Mouse (Mus musculus) embryonic facial prominence, embryonic 13.5 days (tissue): ENCODE results near the gene Cdh13. TPM values are rescaled to one million over a fixed set of nuclear protein-coding genes. Genes with fewer than 3 reads are reported as not detected.

ENCODE experiments used
- ATAC-seq: fragments of 200-750 bp; cut with Nextera tagmentation; 2 replicates; pipeline ENCODE4 v1.8.0; 2017; ENCODE audit warnings: low read depth; ENCODE audit not compliant: insufficient number of reproducible peaks, insufficient read depth, low FRiP score, low TSS enrichment
- H3K27ac ChIP-seq: fragments of 300-500 bp; sonication (generic); 2 replicates; pipeline ENCODE4 v1.5.1; 2015; ENCODE audit warnings: moderate library complexity, mild to moderate bottlenecking, inconsistent platforms
- H3K27me3 ChIP-seq: fragments of 300-500 bp; sonication (generic); 2 replicates; pipeline ENCODE4 v1.6.1; 2015; ENCODE audit warnings: mild to moderate bottlenecking, inconsistent platforms
- H3K36me3 ChIP-seq: fragments of 300-500 bp; sonication (generic); 2 replicates; pipeline ENCODE4 v1.6.1; 2015; ENCODE audit warnings: mild to moderate bottlenecking, inconsistent platforms
- H3K4me1 ChIP-seq: fragments of 300-500 bp; sonication (generic); 2 replicates; pipeline ENCODE4 v1.6.1; 2015; ENCODE audit warnings: inconsistent platforms
- H3K4me2 ChIP-seq: fragments of 300-500 bp; sonication (generic); 2 replicates; pipeline ENCODE4 v1.6.1; 2015; ENCODE audit warnings: moderate library complexity, mild to moderate bottlenecking, inconsistent platforms
- H3K4me3 ChIP-seq: fragments of 300-500 bp; sonication (generic); 2 replicates; pipeline ENCODE4 v1.5.1; 2015; ENCODE audit warnings: mild to moderate bottlenecking, inconsistent platforms
- H3K9ac ChIP-seq: fragments of 300-500 bp; sonication (generic); 2 replicates; pipeline ENCODE4 v1.6.1; 2015; ENCODE audit warnings: mild to moderate bottlenecking, inconsistent platforms
- H3K9me3 ChIP-seq: fragments of 300-500 bp; sonication (generic); 2 replicates; pipeline ENCODE4 v1.6.1; 2016; ENCODE audit warnings: inconsistent platforms
- WGBS: fragments of 180-500 bp; shearing (Covaris S2); methylation state at CpG from one replicate; pipeline ENCODE4 v1.1.7; 2015; ENCODE audit warnings: mixed read lengths; 5-methylcytosine and 5-hydroxymethylcytosine counted together
- polyA plus RNA-seq: library from polyadenylated mRNA; unstranded; fragments of >200 nt; fragmentation: Nextera tagmentation; extraction: Ambion mirVana; gene quantifications from 2 replicates; pipeline ENCODE4 v1.2.1, GENCODE M21; 2015

The Cdh13 gene
- polyA plus RNA-seq, 1 experiment from 2014 or later = 16.8 TPM

DNA sequence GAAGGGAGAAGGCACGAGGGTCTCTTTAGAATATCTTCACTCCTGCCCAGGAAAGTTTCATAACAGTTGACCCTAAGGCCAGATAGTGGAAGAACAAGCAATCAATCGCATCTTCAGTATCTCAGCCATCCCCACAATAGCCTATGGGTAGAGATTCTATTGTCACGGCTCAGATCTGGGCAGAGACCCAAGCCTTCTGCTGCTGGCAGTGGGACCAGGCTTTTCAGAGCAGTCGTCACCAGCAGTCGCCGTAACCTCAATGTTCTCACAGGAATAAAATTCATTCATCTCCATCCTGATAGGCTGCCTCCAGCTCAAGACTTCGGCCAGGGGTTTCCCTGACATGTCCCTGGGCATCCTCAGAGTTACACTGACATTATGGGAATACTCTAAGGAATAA is 751.6 kb downstream of the Cdh13 start:
- no peak for ATAC-seq
- Histone ChIP-seq H3K9me3 (no peaks in the 10 kb centered on the region), H3K27ac (no peak overlapping the region), H3K4me2 (no peak overlapping the region), H3K36me3 (no peaks in the 10 kb centered on the region), H3K4me1 (no peaks in the 10 kb centered on the region), H3K27me3 (no peaks in the 10 kb centered on the region), H3K9ac (no peak overlapping the region), H3K4me3 (no peak overlapping the region)
- 91% methylated on average over 7 of the region's 7 CpGs for WGBS

DNA sequence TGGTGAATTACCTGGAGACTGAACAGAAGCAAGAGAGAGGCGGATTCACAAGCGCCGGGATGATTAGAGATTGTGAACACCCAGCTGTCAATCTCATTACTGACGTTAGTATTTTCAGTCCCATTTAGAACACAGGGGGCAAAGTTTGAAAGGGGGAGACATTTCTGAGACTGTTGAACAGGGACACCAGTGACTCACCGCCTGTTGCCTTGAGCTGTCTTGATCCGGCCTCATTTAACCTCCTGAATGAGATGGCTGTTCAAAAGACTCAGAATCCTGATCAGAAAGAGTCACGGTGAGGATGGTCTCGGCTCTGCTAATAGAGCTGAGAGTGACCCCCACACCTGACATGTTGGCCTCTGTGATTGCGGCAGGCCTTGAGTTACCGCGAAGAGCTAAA is 754.0 kb downstream of the Cdh13 start:
- no peaks in the 10 kb centered on the region for H3K27me3 ChIP-seq
- H3K9ac ChIP-seq = no peak overlapping the region
- no peak overlapping the region for H3K4me3 ChIP-seq
- no peaks in the 10 kb centered on the region for H3K9me3 ChIP-seq
- no peak for ATAC-seq
- H3K36me3 ChIP-seq = no peaks in the 10 kb centered on the region
- WGBS = 81% methylated on average over 11 of the region's 11 CpGs
- no peak overlapping the region for H3K4me2 ChIP-seq
- H3K27ac ChIP-seq = no peak overlapping the region
- H3K4me1 ChIP-seq = no peaks in the 10 kb centered on the region

DNA sequence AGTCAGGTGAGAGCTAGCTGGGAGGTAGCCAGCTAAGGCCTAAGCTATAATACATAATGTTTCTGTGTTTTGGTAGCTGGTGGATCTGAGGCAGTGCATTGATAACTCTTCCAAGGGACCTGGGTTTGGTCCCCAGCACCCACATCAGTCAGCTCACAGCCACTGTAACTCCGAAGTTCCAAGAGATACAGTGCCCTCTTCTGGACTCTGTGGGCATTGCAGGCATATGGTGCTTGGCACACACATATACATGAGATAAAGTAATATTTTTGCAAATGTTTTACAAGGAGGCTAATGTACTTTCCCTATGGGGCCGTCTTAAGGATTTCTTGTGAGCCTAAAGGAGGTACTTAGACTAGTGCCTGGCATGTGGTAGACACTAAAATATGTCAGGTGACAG is 755.8 kb downstream of the Cdh13 start:
- Histone ChIP-seq H3K27ac (no peak overlapping the region), H3K4me1 (no peaks in the 10 kb centered on the region), H3K9me3 (no peaks in the 10 kb centered on the region), H3K36me3 (no peaks in the 10 kb centered on the region), H3K4me3 (no peak overlapping the region), H3K27me3 (no peaks in the 10 kb centered on the region), H3K9ac (no peak overlapping the region), H3K4me2 (no peak overlapping the region)
- whole genome bisulfite sequencing = 80% methylated on average over 2 of the region's 2 CpGs
- ATAC-seq = no peak

DNA sequence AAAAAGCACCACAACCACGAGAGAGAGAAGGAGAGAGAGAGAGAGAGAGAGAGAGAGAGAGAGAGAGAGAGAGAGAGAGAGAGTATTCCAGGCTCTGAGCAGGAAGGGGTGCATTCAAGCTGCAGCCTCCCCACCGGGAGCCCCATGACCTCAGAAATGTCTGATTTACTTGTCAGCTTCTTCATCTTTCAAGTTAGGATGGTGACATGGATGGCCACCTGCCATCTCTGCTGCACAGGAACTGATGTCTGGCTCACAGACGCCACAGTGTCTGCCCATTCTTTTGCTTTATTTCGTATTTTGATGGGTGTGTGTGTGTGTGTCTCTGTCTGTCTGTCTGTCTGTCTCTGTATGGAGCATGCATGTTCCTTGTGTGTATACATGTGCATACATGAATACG is 774.3 kb downstream of the Cdh13 start:
- Histone ChIP-seq H3K27ac (no peak overlapping the region), H3K9ac (no peak overlapping the region), H3K4me2 (no peak overlapping the region), H3K4me3 (no peak overlapping the region), H3K27me3 (no peaks in the 10 kb centered on the region), H3K36me3 (no peaks in the 10 kb centered on the region), H3K9me3 (no peaks in the 10 kb centered on the region), H3K4me1 (peaks cover 4% of the 10 kb centered on the region; the same call in 1 of the 2 replicates)
- ATAC-seq = no peak
- WGBS = 69% methylated on average over 5 of the region's 5 CpGs

GRCm38 (mm10) chr8:119061671-119062070 is 778.1 kb downstream of the Cdh13 start:
- no peak for ATAC-seq
- Histone ChIP-seq H3K27ac (no peak overlapping the region), H3K9me3 (no peaks in the 10 kb centered on the region), H3K4me1 (peaks cover 6% of the 10 kb centered on the region; the same call in 1 of the 2 replicates), H3K27me3 (peaks cover 4% of the 10 kb centered on the region; the same call in 1 of the 2 replicates), H3K4me3 (no peak overlapping the region), H3K4me2 (peak overlapping the region; percentile 7; the same call in 1 of the 2 replicates), H3K36me3 (no peaks in the 10 kb centered on the region), H3K9ac (no peak overlapping the region)
- 47% methylated on average over 12 of the region's 12 CpGs for WGBS

DNA sequence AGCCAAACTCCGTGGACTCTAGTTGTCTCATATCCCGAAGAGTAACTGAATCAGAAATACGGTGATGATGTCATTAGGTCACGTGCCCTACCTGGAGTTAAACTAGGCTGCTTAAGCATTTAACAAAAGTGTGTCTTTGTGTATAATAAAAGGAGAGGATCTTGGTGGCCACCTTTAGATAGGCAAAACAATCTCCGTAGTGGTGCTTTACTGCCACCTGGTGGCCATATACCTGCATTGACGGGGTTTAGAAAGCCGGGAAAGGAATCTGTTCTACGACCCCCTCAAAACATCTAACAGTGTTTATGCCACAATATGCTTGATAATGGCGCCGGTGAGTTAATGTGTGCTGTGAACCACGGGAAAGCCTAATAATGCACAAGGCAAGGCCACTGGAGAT is 781.0 kb downstream of the Cdh13 start:
- Histone ChIP-seq H3K27ac (no peak overlapping the region), H3K9ac (no peak overlapping the region), H3K4me2 (no peak overlapping the region), H3K4me1 (peaks cover 6% of the 10 kb centered on the region; the same call in 1 of the 2 replicates), H3K4me3 (no peak overlapping the region), H3K9me3 (no peaks in the 10 kb centered on the region), H3K27me3 (peaks cover 4% of the 10 kb centered on the region; the same call in 1 of the 2 replicates), H3K36me3 (no peaks in the 10 kb centered on the region)
- 17% methylated on average over 11 of the region's 11 CpGs for WGBS
- no peak for ATAC-seq

DNA sequence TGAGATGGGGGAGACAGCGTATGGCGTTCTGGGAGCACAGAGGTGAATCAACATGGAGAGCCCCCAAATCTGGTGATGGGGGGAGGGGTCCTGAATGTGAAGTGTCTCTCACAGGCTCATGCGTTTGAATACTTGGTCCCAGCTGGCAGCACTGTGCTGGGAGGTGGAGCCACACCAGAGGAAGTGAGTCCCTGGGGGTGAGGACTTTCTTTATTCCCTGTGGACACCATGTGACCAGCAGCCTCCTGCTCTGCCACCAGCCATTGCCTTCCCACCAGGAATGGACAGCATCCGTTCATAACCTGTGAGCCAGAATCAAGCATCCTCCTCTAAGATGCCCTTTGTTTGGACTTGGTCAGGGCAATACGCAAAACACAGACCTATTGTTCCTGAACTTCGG is 788.8 kb downstream of the Cdh13 start:
- no peaks in the 10 kb centered on the region for H3K4me1 ChIP-seq
- no peaks in the 10 kb centered on the region for H3K9me3 ChIP-seq
- H3K9ac ChIP-seq = no peak overlapping the region
- no peak overlapping the region for H3K27ac ChIP-seq
- H3K27me3 ChIP-seq = no peaks in the 10 kb centered on the region
- no peak overlapping the region for H3K4me2 ChIP-seq
- 69% methylated on average over 6 of the region's 6 CpGs for WGBS
- no peaks in the 10 kb centered on the region for H3K36me3 ChIP-seq
- H3K4me3 ChIP-seq = no peak overlapping the region
- no peak for ATAC-seq

- no peaks in the 10 kb centered on the region for H3K36me3 ChIP-seq
- H3K27me3 ChIP-seq = no peaks in the 10 kb centered on the region
- H3K4me3 ChIP-seq = no peak overlapping the region
- H3K9me3 ChIP-seq = no peaks in the 10 kb centered on the region
- no peak overlapping the region for H3K9ac ChIP-seq
- 74% methylated on average over 8 of the region's 8 CpGs for WGBS
- no peak overlapping the region for H3K4me2 ChIP-seq
- no peaks in the 10 kb centered on the region for H3K4me1 ChIP-seq
- no peak for ATAC-seq
- H3K27ac ChIP-seq = no peak overlapping the region
Observed at GRCm38 (mm10) chr8:119085022-119085421, 801.5 kb downstream of the Cdh13 start.

DNA sequence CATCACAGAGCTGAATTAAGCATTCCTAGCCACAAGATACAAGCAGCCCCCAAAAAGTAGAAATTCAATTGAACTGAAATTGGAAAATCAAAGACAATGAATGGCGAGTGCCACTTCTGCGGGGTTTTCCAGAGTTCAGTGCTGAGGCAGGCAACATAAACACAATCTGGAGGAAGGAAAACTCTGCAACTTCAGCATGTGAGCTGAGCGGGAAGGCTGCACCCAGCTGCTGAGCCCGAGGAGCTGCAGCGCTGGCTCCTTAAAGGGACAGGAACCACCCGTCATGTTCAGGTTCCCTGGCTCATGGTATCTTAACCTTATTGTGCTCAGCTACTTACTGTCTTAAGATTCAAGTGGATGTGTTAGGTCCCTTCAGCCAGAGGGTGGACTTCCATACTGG is 814.7 kb downstream of the Cdh13 start:
- Histone ChIP-seq H3K27me3 (no peaks in the 10 kb centered on the region), H3K27ac (no peak overlapping the region), H3K4me2 (no peak overlapping the region), H3K36me3 (no peaks in the 10 kb centered on the region), H3K4me3 (no peak overlapping the region), H3K9me3 (no peaks in the 10 kb centered on the region), H3K4me1 (peaks cover 10% of the 10 kb centered on the region; the same call in 1 of the 2 replicates), H3K9ac (no peak overlapping the region)
- 20% methylated on average over 6 of the region's 6 CpGs for WGBS
- no peak for ATAC-seq

DNA sequence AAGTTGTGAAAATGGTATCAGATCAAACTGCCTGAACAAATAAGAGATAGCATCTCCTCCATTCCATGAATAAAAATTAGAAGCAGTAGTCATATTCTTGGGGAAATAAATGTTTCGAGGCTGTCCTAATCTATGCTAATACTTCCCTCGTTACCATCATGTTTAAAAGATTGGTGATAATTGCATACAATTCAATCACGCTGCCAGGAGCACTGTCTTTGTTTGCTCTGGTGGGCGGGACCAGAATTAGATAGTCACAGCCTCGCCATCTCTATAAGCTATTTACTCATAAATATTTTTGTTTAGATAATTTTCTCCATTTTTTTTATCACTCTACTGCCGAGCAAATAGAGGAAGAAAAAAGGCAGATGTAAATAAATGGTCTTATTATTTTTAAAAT is 819.3 kb downstream of the Cdh13 start:
- H3K36me3 ChIP-seq = no peaks in the 10 kb centered on the region
- no peak overlapping the region for H3K9ac ChIP-seq
- no peak for ATAC-seq
- no peaks in the 10 kb centered on the region for H3K27me3 ChIP-seq
- peaks cover 4% of the 10 kb centered on the region; the same call in 1 of the 2 replicates for H3K4me1 ChIP-seq
- no peak overlapping the region for H3K27ac ChIP-seq
- no peak overlapping the region for H3K4me2 ChIP-seq
- WGBS = 72% methylated on average over 6 of the region's 6 CpGs
- no peaks in the 10 kb centered on the region for H3K9me3 ChIP-seq
- H3K4me3 ChIP-seq = no peak overlapping the region

DNA sequence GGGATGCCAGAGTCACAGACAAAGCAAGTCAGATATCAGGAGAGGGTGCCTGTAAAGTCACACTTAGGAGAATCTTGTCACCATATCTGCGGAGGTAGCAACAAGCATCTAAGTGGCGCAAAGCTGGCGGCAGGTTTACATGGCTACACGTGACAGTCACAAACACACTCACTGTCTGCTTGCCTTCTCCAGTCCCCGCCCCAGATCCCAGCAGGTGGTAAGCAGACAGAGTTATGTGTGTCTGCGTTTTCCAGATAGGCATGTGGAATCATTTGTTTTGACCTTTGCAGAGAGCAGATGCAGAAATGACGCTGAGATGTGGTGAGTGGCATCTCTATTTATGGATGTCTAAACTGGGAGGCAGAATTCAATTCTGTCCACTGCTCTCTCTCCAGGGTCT is 826.1 kb downstream of the Cdh13 start:
- H3K27me3 ChIP-seq = no peaks in the 10 kb centered on the region; the same call in 1 of the 2 replicates
- no peak overlapping the region for H3K9ac ChIP-seq
- H3K4me1 ChIP-seq = no peaks in the 10 kb centered on the region
- H3K36me3 ChIP-seq = no peaks in the 10 kb centered on the region
- 73% methylated on average over 7 of the region's 7 CpGs for WGBS
- H3K9me3 ChIP-seq = no peaks in the 10 kb centered on the region
- ATAC-seq = no peak
- no peak overlapping the region for H3K4me3 ChIP-seq
- no peak overlapping the region for H3K27ac ChIP-seq
- no peak overlapping the region for H3K4me2 ChIP-seq

DNA sequence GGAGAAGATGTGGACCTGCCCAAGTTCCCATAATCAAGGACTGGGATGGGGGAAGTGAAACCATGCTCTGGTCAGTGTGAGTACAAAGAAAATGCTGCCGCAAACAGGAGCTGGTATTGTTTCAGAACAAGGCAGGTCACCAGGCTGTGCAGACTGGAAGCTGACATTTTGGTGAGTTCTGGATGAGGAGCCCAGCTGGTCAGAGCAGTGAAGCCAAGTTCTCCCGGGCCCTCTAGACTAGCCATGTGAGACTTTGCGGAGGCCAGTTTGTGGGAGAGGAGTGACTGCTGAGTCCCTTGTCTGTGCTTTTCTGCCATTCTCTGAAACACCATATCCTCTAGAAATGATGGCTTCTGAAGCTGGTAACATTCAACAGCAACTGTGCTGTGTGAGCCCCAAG is 829.3 kb downstream of the Cdh13 start:
- 89% methylated on average over 3 of the region's 3 CpGs for WGBS
- Histone ChIP-seq H3K9me3 (no peaks in the 10 kb centered on the region), H3K27ac (no peak overlapping the region), H3K9ac (no peak overlapping the region), H3K4me3 (no peak overlapping the region), H3K27me3 (no peaks in the 10 kb centered on the region; the same call in 1 of the 2 replicates), H3K4me1 (no peaks in the 10 kb centered on the region), H3K4me2 (no peak overlapping the region), H3K36me3 (no peaks in the 10 kb centered on the region)
- no peak for ATAC-seq
